Mouse (Mus musculus) heart, postnatal 14 days (tissue): Measurements from ENCODE around the gene Mgat2. TPM values are rescaled to one million over a fixed set of nuclear protein-coding genes. Genes with fewer than 3 reads are reported as not detected.
"Not testable (repeated sequence)": the region's sequence is repeated elsewhere in the genome, so short reads cannot be mapped to it uniquely, and the experiment has no call there.

Experiments
- DNase-seq, 2 experiments: peaks; one replicate each; pipeline ENCODE4 v3.0.0; 2021 to 2022
- intact Hi-C: fragments of 180-260 bp; cut with DNase I; formaldehyde crosslinking; loops from one replicate; pipeline ENCODE4 v1.15.1; 2025
- long read RNA-seq, 2 experiments: library from polyadenylated mRNA; stranded (forward); transcript quantifications; one replicate each; pipeline ENCODE4 v2.0.0; 2021
- total RNA-seq, 2 experiments: library from RNA; stranded (reverse); gene quantifications; 2 replicates each; pipeline ENCODE4 v1.2.3; 2021

The Mgat2 gene
- 10 to 100 TPM; 22.6 to 25.3 TPM for total RNA-seq
- long read RNA-seq, experiment 1, transcript Mgat2-201 (1 exons, 2,614 nt) = major isoform, 102 of 103 reads
- long read RNA-seq, experiment 1, partial matches to known transcripts = 0 of 103 reads
- long read RNA-seq, experiment 1, other reads (novel, unspliced or antisense) = 1 of 103 reads
- long read RNA-seq, experiment 2, transcript Mgat2-201 (1 exons, 2,614 nt) = major isoform, 101 of 101 reads
- long read RNA-seq, experiment 2, partial matches to known transcripts = 0 of 101 reads
- long read RNA-seq, experiment 2, other reads (novel, unspliced or antisense) = 0 of 101 reads

- intact Hi-C loops = no loop called here
- peak; percentile 99 to 100 for DNase-seq
Measured at GRCm38 (mm10) chr12:69183583-69184308, at the start of gene Mgat2, which contains the start of gene Rpl36al. Mgat2 (plus strand) TSS chr12:69184157. Rpl36al (minus strand) TSS chr12:69184083.

DNA sequence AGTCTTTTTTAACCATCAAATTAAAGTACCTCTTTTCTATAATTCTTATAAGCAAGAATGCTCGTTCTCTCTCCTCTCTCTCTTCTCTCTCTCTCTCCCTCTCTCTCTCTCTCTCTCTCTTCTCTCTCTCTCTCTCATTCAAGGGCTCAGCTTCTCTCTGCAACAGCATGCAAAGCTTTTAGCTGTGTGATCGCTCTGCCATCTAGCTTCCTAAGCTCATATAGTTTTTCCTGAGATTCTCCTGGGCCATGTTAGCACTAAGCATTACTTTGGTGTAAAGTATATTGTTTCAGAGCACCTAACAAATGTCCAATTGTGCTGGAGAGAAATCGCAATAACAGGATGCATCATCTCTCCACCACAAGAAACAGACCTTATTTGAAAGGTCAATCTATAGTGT is 44.8 kb upstream of the Mgat2 start:
- no peak for DNase-seq
- intact Hi-C loops = no loop called here

DNA sequence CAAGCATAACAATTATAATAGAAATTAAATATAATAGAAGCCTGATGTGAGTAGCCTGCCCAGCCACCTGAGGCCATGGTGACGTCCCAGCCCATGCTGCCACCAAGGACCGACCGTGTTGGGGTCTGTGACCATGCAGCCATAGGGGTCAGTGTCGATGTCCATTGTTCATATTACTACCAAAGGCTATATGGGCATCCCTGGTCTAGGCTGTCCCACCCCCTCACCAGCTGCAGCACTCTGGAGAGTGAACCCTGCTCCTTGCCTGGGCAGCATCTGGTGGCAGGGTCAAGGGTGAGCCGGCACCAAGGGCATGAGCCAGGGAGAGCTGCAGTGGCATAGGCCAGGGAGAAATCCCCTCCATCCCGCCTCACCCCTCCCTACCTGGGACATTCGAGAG is 44.1 kb upstream of the Mgat2 start:
- no peak for DNase-seq
- intact Hi-C loops = no loop called here

GRCm38 (mm10) chr12:69143460-69143859 is 40.5 kb upstream of the Mgat2 start:
- intact Hi-C loops = no loop called here
- no peak for DNase-seq

- DNase-seq = peak in 1 of 2 experiments; percentile 7
- intact Hi-C loops = no loop called here
Measured at GRCm38 (mm10) chr12:69147166-69147735, 36.7 kb upstream of the Mgat2 start.

DNA sequence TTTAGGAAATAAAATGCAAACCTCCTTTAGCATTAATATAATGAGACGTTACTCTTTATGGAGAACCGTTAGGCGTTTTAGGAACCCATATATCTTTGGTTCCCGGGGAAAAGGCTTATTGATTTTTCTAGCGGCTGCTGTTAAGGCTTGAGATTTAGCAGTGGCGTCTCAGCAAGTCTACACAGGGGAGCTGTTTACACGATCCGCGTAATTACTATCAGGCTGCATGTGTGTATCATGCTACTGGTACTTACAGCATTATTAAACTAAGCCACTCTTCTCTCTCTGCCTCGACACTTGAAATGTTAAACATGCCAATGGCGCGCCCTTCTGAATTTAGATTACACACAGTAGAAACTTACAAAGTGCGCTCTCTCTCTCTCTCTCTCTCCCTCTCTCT is 33.9 kb upstream of the Mgat2 start:
- no peak for DNase-seq
- intact Hi-C loops = no loop called here

- no peak for DNase-seq
- intact Hi-C loops = no loop called here
Measured at GRCm38 (mm10) chr12:69155923-69156322, 28.0 kb upstream of the Mgat2 start.

GRCm38 (mm10) chr12:69156436-69156835 is 27.5 kb upstream of the Mgat2 start:
- intact Hi-C loops = no loop called here

DNA sequence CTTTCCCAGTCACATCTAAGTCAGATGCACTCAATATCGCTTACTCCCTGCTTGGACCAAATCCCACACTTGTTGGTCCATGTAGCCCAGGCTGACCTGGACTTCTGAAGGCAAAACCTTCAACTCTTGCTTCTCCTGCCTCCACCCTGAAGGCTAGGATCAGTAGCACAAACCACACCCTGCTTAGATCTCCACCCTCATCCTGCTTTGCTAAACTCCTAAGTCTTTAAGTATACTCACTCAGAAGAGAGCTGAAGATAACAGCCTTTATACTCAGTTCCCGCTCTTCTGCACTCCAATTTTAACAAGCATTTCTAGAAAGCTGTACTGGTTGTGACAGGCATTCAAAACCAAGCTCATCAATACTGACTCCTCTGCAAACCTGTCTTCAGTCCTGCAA is 26.9 kb upstream of the Mgat2 start:
- intact Hi-C loops = no loop called here
- DNase-seq = no peak

More at GRCm38 (mm10) chr12:69156436-69156835, 27.5 kb upstream of the Mgat2 start:
- DNase-seq = no peak

- DNase-seq = no peak
- intact Hi-C loops = no loop called here
Measured at GRCm38 (mm10) chr12:69158366-69158764, 25.6 kb upstream of the Mgat2 start.

- DNase-seq = peak; percentile 96
- intact Hi-C loops = not testable (repeated sequence)
Measured at GRCm38 (mm10) chr12:69158765-69159577, 25.0 kb upstream of the Mgat2 start, which contains the start of gene Rps29. Rps29 (minus strand) TSS chr12:69159186.

DNA sequence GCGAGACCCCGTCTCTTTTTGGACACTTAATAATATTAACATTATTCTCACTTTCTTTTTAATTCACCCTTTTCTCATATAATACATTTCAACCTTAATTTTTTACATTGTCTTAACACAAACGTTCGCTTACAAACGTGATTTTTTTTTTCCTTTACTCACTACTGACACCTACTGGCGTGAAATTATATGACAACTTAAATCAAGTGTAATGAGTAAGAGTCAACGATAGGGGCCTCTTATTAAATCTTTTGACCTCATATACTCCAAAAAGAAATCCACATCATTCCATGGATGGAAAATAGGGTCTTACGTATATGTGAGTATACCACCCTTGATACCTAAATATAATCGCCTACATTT is 24.4 kb upstream of the Mgat2 start:
- DNase-seq = peak in 1 of 2 experiments; percentile 13
- intact Hi-C loops = no loop called here

GRCm38 (mm10) chr12:69160677-69161076 is 23.3 kb upstream of the Mgat2 start:
- DNase-seq, intact Hi-C loops: not testable (repeated sequence)

DNA sequence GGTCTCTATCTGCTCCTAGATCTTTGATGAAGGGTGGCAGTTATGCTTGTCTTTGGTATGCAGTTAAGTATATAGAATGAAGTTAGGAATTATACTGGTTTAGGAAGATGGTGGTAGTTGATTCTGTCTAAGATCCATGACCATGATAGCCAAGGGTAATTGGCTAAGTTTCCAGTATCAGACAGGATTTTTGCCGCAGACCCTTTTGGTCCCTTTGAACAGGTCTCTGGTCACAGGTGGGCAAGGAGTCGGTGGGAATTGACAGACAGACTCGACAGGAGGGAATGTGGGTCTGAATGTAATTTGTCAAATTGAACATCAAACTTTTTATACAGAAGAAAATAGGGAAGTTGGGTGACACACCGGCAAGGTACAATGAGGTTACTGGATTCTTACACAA is 20.4 kb upstream of the Mgat2 start:
- intact Hi-C loops, DNase-seq: not testable (repeated sequence)

GRCm38 (mm10) chr12:69164904-69165303 is 19.1 kb upstream of the Mgat2 start:
- intact Hi-C loops = no loop called here
- no peak for DNase-seq

DNA sequence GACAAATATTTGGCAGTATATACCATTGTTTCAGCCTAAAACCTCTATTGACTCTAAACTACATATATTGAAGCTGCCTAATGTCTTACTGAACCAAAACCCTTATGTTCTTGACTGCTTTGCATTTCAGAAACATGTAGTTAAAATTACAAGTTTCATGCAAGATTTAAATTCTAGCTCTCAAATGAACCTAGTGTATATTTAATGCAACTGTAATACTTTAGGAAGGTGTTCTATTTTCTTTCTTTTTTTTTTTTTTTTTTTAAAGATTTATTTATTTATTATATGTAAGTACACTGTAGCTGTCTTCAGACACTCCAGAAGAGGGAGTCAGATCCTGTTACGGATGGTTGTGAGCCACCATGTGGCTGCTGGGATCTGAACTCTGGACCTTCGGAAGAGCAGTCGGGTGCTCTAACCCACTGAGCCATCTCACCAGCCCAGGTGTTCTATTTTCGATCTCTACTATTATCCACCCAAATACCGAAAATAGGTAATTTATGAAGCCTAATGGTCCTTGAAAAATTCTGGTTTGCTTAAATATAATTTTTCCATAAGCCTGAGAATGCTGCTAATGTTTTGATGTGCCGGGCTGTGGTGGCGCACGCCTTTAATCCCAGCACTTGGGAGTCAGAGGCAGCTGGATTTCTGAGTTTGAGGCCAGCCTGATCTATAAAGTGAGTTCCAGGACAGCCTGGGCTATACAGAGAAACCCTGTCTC is 16.9 kb upstream of the Mgat2 start:
- intact Hi-C loops, DNase-seq: not testable (repeated sequence)

- DNase-seq = no peak
- intact Hi-C loops = no loop called here
Measured at GRCm38 (mm10) chr12:69167656-69168460, 16.1 kb upstream of the Mgat2 start.

DNA sequence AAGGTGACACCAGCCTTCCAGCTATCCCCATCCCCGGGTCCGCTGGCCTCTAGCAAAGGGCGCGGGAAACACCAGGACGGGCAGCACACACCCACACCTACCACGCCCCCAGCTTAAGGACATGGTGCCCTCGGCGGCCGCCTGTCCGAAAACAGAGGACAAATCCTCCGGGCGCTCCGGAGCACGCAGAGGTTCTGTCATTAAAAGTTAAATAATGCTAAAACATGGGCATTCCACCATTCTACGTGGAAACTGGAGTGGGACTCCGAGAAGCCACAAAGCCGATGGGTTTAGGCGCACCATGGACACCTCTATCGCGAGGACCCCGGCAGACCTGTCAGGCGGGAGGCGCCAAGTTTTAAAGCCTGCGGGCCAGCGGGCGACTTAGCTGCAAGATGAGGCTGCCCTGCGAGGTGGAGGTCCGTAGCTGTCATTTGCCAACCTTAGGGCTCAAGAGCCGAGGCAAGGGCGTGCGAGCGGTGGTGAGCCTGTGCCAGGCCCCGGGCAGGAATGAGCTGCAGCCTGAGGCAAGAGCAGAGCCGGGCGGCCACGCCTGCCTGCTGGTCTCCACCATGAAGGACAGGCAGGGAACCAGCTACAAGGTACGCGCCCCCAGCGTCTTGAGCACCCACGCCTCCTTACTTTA is 15.4 kb upstream of the Mgat2 start, which contains the start of gene Lrr1:
Lrr1 (plus strand) TSS at position 354 of the 646 bp plus-strand sequence.
- intact Hi-C loops = no loop called here
- DNase-seq = peak; percentile 87 to 90

GRCm38 (mm10) chr12:69171307-69171706 is 12.7 kb upstream of the Mgat2 start:
- intact Hi-C loops = no loop called here
- DNase-seq = no peak
